Mouse (Mus musculus) right cerebral cortex, postnatal 10 days (tissue): ENCODE measurements around the gene Gm38393.
A peak's percentile ranks its signal among the peaks of the same experiment; 100 is the strongest.

Source experiments
- DNase-seq, 2 experiments: peaks; one replicate each; pipeline ENCODE4 v3.0.0; 2021; ENCODE audit warnings: low spot score in 2 of 2

Gene Gm38393

GRCm38 (mm10) chr7:60004606-60005330 is at the start of gene Gm38393, which contains the start of gene Snurf:
Gm38393 (minus strand) TSS chr7:60005064.
Snurf (minus strand) TSS chr7:60005049.
- peak; percentile 91 for DNase-seq

- peak; percentile 71 to 77 for DNase-seq
Measured at GRCm38 (mm10) chr7:60047481-60048201, 42.8 kb upstream of the Gm38393 start.

- DNase-seq = no peak
Measured at GRCm38 (mm10) chr7:60013186-60013585, 8.3 kb upstream of the Gm38393 start.

DNA sequence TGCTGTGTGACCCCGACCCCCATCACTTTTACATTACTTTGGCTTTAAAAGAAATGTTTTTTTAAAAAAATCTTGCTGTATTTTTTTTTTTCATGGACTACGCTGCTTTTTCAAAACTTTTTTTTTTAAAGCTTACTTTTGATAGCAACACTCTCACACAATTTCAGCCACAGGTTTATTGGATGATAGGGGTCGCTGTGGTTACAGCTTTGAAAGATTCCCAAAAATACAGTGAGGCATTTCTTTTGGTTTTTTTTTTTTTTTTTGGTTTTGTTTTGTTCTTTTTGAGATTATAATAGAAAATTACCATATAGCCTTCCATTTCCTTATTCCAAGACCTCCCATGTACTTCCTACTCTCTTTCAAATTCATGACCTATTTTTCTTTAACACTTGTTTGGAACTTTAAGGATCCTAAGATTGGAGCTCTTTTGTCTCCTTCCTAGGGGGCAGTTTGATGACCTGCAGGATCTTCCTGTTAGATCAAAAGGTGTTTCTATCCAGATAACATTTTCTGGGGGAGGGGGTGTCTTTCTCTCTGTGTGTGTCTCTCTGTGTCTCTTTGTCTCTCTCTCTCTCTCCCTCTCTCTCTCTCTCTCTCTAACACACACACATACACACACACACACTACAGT is 3.0 kb upstream of the Gm38393 start:
- no peak for DNase-seq

DNA sequence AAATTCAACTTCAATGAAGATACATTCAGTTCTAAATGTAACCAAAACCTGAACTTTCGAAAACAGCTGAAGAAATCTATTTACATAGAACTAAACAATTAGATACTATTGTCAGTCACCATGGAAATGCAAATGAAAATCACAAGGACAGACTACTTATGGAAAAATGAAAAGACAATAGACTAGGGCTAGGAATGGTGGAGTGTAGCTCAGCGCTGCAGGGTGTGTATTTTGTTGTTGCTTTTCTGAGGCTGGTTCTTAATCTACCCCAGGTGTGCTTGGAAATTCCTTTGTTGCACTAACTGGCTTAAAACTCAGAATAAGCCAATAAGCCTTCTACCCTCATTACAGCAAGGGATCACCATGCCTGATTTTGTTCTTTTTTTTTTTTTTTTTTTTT is 1.4 kb upstream of the Gm38393 start:
- no peak for DNase-seq

- DNase-seq = peak; percentile 72 to 73
Measured at GRCm38 (mm10) chr7:60003921-60004605, 801 bp downstream of the Gm38393 start.

DNA sequence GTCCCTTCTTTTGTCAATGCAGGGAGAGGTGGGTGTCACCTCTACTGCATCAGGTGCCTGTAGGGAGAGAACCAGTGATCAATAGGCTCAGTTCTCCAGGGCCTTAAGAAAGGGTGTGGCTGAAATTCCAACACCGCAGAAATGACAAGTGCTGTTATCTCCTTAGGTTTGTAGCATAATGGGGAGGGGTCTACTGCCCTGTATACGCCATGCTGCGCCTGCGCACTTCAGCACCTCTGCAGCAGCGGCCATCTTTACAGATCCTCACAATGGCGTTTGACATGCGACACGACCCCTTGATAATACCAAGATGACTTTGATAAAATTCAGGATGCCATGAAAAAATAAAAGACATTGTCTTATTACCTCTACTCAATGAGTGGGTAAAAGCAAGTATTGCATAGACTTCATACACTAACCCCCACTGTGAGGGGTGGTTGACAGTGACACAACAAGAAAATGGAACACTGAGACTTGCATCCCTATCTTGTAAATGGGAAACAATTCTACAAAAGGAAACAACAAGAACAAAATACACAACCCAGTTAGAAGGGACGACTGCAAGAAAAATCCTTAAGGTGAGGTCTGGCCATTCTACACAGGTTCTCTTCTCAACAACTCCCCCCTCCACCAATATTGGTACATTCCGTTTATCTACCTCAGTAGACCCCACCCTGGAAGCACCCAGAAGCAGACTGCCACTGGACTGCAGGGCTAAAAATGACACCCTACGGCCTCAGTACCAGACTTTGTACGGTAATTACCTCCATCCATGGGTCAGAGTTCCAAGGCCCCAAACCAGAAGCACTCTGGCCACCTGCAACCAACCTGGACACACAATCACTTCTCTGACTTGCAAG is 1.6 kb downstream of the Gm38393 start:
- DNase-seq = peak; percentile 75 to 84

GRCm38 (mm10) chr7:59978646-59979045 is 26.2 kb downstream of the Gm38393 start:
- no peak for DNase-seq
